Mouse (Mus musculus): ENCODE data around the gene Nell1. TPM values are rescaled to one million over a fixed set of nuclear protein-coding genes. Genes with fewer than 3 reads are reported as not detected.

Nell1 gene
- polyA plus RNA-seq, 1 experiment from 2014 or later, result 3.2 TPM

- Histone ChIP-seq H3K4me3 (no peak overlapping the region), H3K36me3 (no peaks in the 10 kb centered on the region), H3K27me3 (no peaks in the 10 kb centered on the region), H3K4me2 (replicated peaks) (no peak overlapping the region), H3K9ac (no peak overlapping the region), H3K9me3 (no peaks in the 10 kb centered on the region), H3K4me1 (no peaks in the 10 kb centered on the region), H3K27ac (no peak overlapping the region)
- no peak for ATAC-seq (ENCODE audit: low FRiP score, low read depth)
- WGBS, result 36% methylated on average over 8 of the region's 8 CpGs
Observed at GRCm38 (mm10) chr7:50105612-50106321, 131.1 kb downstream of the Nell1 start.

GRCm38 (mm10) chr7:50107261-50107660 is 132.6 kb downstream of the Nell1 start:
- Histone ChIP-seq H3K9ac (no peak overlapping the region), H3K9me3 (no peaks in the 10 kb centered on the region), H3K27me3 (no peaks in the 10 kb centered on the region), H3K27ac (no peak overlapping the region), H3K4me1 (no peaks in the 10 kb centered on the region), H3K4me3 (no peak overlapping the region), H3K36me3 (no peaks in the 10 kb centered on the region), H3K4me2 (replicated peaks) (no peak overlapping the region)
- 90% methylated on average over 2 of the region's 2 CpGs for WGBS
- ATAC-seq (ENCODE audit: low FRiP score, low read depth), result no peak

GRCm38 (mm10) chr7:50118348-50118747 is 143.7 kb downstream of the Nell1 start:
- WGBS, result 83% methylated on average over 5 of the region's 5 CpGs
- H3K4me2 ChIP-seq (replicated peaks), result no peak overlapping the region
- no peak for ATAC-seq (ENCODE audit: low FRiP score, low read depth)
- no peaks in the 10 kb centered on the region for H3K36me3 ChIP-seq
- H3K27ac ChIP-seq, result no peak overlapping the region
- no peak overlapping the region for H3K4me3 ChIP-seq
- H3K9me3 ChIP-seq, result no peaks in the 10 kb centered on the region
- H3K9ac ChIP-seq, result no peak overlapping the region
- no peaks in the 10 kb centered on the region for H3K27me3 ChIP-seq
- H3K4me1 ChIP-seq, result no peaks in the 10 kb centered on the region

- no peak overlapping the region for H3K27ac ChIP-seq
- WGBS, result 87% methylated on average over 3 of the region's 3 CpGs
- ATAC-seq (ENCODE audit: low FRiP score, low read depth), result no peak
Observed at GRCm38 (mm10) chr7:50137706-50138105, 163.0 kb downstream of the Nell1 start.

GRCm38 (mm10) chr7:50149326-50149725 is 174.7 kb downstream of the Nell1 start:
- 88% methylated on average over 7 of the region's 7 CpGs for WGBS
- Histone ChIP-seq H3K4me2 (replicated peaks) (no peak overlapping the region), H3K9me3 (no peaks in the 10 kb centered on the region), H3K36me3 (no peaks in the 10 kb centered on the region), H3K9ac (no peak overlapping the region), H3K4me1 (no peaks in the 10 kb centered on the region), H3K27ac (no peak overlapping the region), H3K4me3 (no peak overlapping the region), H3K27me3 (no peaks in the 10 kb centered on the region)
- no peak for ATAC-seq (ENCODE audit: low FRiP score, low read depth)

More at GRCm38 (mm10) chr7:50137706-50138105, 163.0 kb downstream of the Nell1 start:
- Histone ChIP-seq H3K36me3 (no peaks in the 10 kb centered on the region), H3K4me1 (no peaks in the 10 kb centered on the region), H3K9me3 (no peaks in the 10 kb centered on the region), H3K4me3 (no peak overlapping the region), H3K27me3 (no peaks in the 10 kb centered on the region), H3K9ac (no peak overlapping the region), H3K4me2 (replicated peaks) (no peak overlapping the region)

GRCm38 (mm10) chr7:50150838-50151237 is 176.2 kb downstream of the Nell1 start:
- H3K4me2 ChIP-seq (replicated peaks), result no peak overlapping the region
- no peak overlapping the region for H3K27ac ChIP-seq
- 78% methylated on average over 2 of the region's 2 CpGs for WGBS
- H3K9me3 ChIP-seq, result no peaks in the 10 kb centered on the region
- no peaks in the 10 kb centered on the region for H3K27me3 ChIP-seq
- no peaks in the 10 kb centered on the region for H3K4me1 ChIP-seq
- no peak overlapping the region for H3K4me3 ChIP-seq
- no peak overlapping the region for H3K9ac ChIP-seq
- no peak for ATAC-seq (ENCODE audit: low FRiP score, low read depth)
- no peaks in the 10 kb centered on the region for H3K36me3 ChIP-seq

- no peak overlapping the region for H3K4me2 ChIP-seq (replicated peaks)
- H3K4me1 ChIP-seq, result no peaks in the 10 kb centered on the region
- no peak for ATAC-seq (ENCODE audit: low FRiP score, low read depth)
- H3K4me3 ChIP-seq, result no peak overlapping the region
- H3K27ac ChIP-seq, result no peak overlapping the region
- 63% methylated on average over 2 of the region's 2 CpGs for WGBS
- H3K9me3 ChIP-seq, result no peaks in the 10 kb centered on the region
- H3K36me3 ChIP-seq, result no peaks in the 10 kb centered on the region
- no peak overlapping the region for H3K9ac ChIP-seq
- H3K27me3 ChIP-seq, result no peaks in the 10 kb centered on the region
Observed at GRCm38 (mm10) chr7:50153618-50154017, 179.0 kb downstream of the Nell1 start.

- H3K27me3 ChIP-seq, result no peaks in the 10 kb centered on the region
- no peak for ATAC-seq (ENCODE audit: low FRiP score, low read depth)
- no peak overlapping the region for H3K4me2 ChIP-seq (replicated peaks)
- no peaks in the 10 kb centered on the region for H3K36me3 ChIP-seq
- no peak overlapping the region for H3K27ac ChIP-seq
- WGBS, result 82% methylated on average over 5 of the region's 5 CpGs
- H3K9me3 ChIP-seq, result peaks cover 9% of the 10 kb centered on the region; the same call in 1 of the 2 replicates
- no peak overlapping the region for H3K4me3 ChIP-seq
- no peak overlapping the region for H3K9ac ChIP-seq
- H3K4me1 ChIP-seq, result no peaks in the 10 kb centered on the region
Observed at GRCm38 (mm10) chr7:50162602-50163001, 187.9 kb downstream of the Nell1 start.

GRCm38 (mm10) chr7:50168778-50169177 is 194.1 kb downstream of the Nell1 start:
- no peak for ATAC-seq (ENCODE audit: low FRiP score, low read depth)
- H3K9ac ChIP-seq, result no peak overlapping the region

GRCm38 (mm10) chr7:50186306-50186705 is 211.6 kb downstream of the Nell1 start:
- H3K4me3 ChIP-seq, result no peak overlapping the region
- no peak overlapping the region for H3K4me2 ChIP-seq (replicated peaks)
- no peak for ATAC-seq (ENCODE audit: low FRiP score, low read depth)
- H3K36me3 ChIP-seq, result no peaks in the 10 kb centered on the region
- H3K9ac ChIP-seq, result no peak overlapping the region
- no peak overlapping the region for H3K27ac ChIP-seq
- no peaks in the 10 kb centered on the region for H3K4me1 ChIP-seq
- 89% methylated on average over 6 of the region's 6 CpGs for WGBS
- H3K9me3 ChIP-seq, result no peaks in the 10 kb centered on the region
- H3K27me3 ChIP-seq, result no peaks in the 10 kb centered on the region

More at GRCm38 (mm10) chr7:50168778-50169177, 194.1 kb downstream of the Nell1 start:
- no peak overlapping the region for H3K4me2 ChIP-seq (replicated peaks)
- H3K4me1 ChIP-seq, result no peaks in the 10 kb centered on the region
- 0 out of 2 replicates have a peak, but pooled peaks cover 2% of the 10 kb centered on the region for H3K9me3 ChIP-seq
- H3K27ac ChIP-seq, result no peak overlapping the region
- no peak overlapping the region for H3K4me3 ChIP-seq
- no peaks in the 10 kb centered on the region for H3K27me3 ChIP-seq
- no peaks in the 10 kb centered on the region for H3K36me3 ChIP-seq

GRCm38 (mm10) chr7:50193955-50194354 is 219.3 kb downstream of the Nell1 start:
- 87% methylated on average over 7 of the region's 7 CpGs for WGBS
- Histone ChIP-seq H3K9ac (no peak overlapping the region), H3K27ac (no peak overlapping the region), H3K9me3 (no peaks in the 10 kb centered on the region), H3K4me2 (replicated peaks) (no peak overlapping the region), H3K27me3 (no peaks in the 10 kb centered on the region), H3K4me3 (no peak overlapping the region), H3K4me1 (no peaks in the 10 kb centered on the region), H3K36me3 (no peaks in the 10 kb centered on the region)
- no peak for ATAC-seq (ENCODE audit: low FRiP score, low read depth)

- 59% methylated on average over 3 of the region's 3 CpGs for WGBS
- Histone ChIP-seq H3K27ac (no peak overlapping the region), H3K4me3 (no peak overlapping the region), H3K9me3 (no peaks in the 10 kb centered on the region), H3K9ac (no peak overlapping the region), H3K4me1 (no peaks in the 10 kb centered on the region), H3K27me3 (no peaks in the 10 kb centered on the region), H3K36me3 (no peaks in the 10 kb centered on the region), H3K4me2 (replicated peaks) (no peak overlapping the region)
- ATAC-seq (ENCODE audit: low FRiP score, low read depth), result no peak
Observed at GRCm38 (mm10) chr7:50195080-50195611, 220.5 kb downstream of the Nell1 start.

GRCm38 (mm10) chr7:50205268-50205667 is 230.6 kb downstream of the Nell1 start:
- no peaks in the 10 kb centered on the region for H3K36me3 ChIP-seq
- H3K27ac ChIP-seq, result no peak overlapping the region
- peak; percentile 87 for ATAC-seq (ENCODE audit: low FRiP score, low read depth)
- H3K9ac ChIP-seq, result no peak overlapping the region
- H3K4me2 ChIP-seq (replicated peaks), result no peak overlapping the region
- no peak overlapping the region for H3K4me3 ChIP-seq
- no peaks in the 10 kb centered on the region for H3K9me3 ChIP-seq
- WGBS, result 41% methylated on average over 2 of the region's 2 CpGs
- no peaks in the 10 kb centered on the region for H3K27me3 ChIP-seq
- H3K4me1 ChIP-seq, result peaks cover 6% of the 10 kb centered on the region; the same call in 1 of the 2 replicates
